Mouse (Mus musculus): ENCODE results near the gene Capg.
A peak's percentile ranks its signal among the peaks of the same experiment; 100 is the strongest.
"Not testable (repeated sequence)": the region's sequence is repeated elsewhere in the genome, so short reads cannot be mapped to it uniquely, and the experiment has no call there.

The Capg gene

DNA sequence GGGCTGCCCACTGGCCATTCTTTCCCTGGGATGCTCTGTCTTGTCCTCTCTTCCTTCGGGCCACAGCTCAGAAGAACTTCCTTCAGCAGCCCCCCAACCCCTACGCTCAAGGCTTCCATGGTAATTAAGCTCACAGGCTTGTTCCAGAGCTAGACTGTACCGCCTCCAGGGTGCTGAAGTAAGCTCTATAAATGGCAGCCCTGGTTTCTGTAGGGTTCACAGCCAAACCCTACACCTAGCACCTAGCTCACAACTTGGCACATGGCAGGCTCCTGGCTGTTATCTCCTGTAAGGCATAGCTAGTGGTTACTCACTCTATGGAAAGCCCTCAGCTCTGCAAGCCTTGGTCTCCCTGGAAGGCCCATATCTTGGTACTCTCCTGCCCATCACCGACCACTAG is 11.6 kb upstream of the Capg start:
- no peak for DNase-seq (ENCODE audit: low read depth)

DNA sequence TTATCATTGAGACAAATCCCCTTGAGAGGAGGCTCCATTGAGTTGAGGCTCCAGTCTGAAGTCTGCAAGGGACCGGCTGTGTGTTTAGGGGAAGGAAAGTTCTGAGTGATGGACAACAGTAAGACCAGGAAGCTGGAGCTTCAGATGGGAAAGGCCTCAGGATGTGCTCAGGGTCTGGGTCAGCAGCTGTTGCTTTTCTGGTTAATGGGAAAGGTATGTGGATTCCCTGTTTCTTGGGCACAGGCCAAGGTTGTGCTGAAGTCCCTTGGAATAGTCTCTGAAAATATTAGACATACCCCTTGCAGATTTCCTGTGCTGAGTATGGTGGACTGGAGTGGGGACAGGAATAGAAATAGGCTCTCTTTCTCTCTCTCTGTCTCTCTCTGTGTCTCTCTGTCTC is 10.6 kb upstream of the Capg start:
- not testable (repeated sequence) for DNase-seq (ENCODE audit: low read depth)

DNA sequence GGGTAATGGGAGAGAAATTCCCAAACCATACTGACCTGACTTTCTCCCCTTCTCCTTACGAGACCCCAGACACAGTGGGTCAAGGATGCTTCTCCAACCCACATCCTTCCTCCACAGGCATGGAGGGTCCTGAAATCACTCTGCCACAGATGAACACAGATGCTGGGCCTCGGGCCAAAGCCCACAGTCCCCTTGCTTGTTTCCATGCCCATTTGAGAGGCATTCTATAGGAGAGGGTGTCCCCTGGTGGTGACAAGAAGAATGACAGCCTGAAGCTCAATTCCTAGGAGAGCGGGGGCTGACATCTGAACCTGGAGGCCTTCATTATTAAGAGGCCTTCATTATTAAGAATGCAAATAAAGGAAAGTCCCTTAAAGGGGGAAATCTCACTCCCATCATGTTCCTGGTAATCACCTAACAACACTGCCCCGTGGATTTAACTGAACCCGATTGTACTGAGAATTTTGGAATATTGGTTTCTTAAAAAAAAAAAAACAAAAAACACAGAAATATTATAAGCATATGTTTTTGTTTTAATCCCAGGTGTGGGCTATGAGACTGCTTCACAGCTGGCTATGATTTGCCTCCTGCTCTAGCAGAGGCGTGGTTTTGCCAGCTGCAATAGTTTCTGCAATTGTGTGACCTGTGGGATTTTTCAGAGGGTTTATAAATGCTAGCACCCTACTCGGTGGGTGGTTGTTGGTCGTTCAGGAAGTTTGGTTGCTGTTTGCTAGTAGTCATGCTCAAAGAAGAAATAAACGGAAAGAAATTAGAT is 10.0 kb upstream of the Capg start:
- DNase-seq (ENCODE audit: low read depth) = peak; percentile 50

DNA sequence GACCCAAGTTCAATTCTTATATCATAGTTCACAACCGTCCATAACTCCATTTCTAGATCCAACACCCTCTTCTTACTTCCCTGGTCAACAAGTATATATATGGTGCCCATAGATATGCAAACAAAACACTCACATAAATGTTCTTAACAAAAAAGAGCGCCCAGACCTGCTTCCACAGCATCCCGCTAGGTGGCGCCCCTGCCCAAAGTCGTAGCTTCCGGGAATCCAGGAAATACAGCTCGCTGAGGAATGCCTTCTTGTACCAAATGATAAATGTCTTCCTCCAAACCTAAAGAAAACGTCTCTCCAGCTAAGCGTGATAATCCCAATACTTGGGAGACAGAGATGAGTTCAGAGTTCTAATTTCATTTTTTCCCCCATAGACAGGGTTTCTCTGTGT is 9.0 kb upstream of the Capg start:
- DNase-seq (ENCODE audit: low read depth) = peak; percentile 79

DNA sequence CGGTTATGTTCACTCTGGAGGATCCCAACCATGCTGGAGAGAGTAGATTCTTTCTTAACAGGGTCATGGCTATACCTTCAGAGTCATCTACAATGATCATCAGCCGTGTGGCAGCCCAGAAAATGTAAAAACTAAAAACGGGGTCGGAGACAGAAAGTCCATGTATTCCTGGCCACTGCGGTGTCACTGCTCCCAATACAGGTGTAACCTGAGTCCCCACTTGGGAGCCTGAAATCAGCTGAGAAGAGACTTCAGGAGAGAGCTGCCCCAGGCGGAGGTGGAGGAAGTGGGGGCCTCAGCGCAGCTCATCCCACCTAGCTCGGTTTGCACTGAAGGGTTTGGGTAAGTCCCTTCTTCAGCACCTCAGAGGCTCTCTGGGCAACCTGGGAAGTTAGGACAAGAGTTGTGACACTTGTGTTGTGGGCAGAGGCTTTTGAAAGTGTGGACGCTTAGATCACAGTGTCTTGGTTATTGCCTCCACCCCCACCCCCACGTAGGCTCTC is 6.1 kb upstream of the Capg start:
- DNase-seq (ENCODE audit: low read depth) = no peak

DNA sequence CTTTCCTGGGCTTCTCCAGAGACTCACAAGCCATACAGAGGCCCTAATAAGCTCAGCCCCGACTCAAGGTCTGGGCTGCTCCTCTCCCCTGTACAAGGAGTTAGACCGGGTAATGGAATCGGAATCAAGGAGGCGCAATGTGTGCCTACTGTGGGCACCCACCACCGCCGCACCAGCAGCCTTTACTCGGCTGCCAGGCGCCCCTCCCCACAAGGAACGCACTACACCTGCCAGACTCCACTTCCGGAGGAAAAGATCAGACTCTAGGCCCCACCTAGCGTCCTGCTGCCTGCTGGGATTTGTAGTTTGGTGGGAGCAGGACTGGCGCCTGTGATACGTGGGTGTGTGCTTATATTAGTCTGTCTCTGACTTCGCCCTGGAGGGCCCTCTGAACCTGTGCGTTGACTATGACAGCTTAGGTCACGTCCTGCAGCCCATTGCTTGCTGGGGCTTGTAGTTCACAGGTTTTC is 5.6 kb upstream of the Capg start:
- DNase-seq (ENCODE audit: low read depth) = peak; percentile 85

DNA sequence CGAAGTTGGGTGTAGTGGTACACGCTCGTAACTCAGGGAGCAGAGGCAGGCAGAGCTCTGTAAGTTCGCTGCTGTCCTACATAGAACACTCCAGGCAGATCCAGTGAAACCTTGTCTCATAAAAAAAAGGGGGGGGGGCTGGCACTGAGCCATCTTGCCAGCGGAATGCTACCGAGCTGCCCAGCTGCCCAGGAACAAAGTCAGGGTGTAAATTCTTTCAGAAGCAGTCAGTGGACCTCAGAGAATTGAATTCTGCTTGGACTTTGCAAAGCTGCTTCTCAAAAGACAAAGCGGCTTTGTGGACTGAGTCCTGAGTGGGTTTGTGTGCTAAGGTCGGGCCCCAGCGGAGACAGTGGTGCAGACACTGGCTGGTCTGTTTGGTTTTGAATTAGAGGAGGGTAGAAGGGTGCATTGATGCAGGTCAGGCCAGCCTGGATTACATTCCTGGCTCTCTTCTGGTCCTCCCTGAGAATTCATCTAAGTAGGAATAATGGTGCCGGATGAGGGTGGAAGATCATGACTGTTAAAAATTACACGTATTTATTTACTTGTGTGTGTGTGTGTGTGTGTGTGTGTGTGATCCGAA is 833 bp upstream of the Capg start:
- DNase-seq (ENCODE audit: low read depth) = no peak

DNA sequence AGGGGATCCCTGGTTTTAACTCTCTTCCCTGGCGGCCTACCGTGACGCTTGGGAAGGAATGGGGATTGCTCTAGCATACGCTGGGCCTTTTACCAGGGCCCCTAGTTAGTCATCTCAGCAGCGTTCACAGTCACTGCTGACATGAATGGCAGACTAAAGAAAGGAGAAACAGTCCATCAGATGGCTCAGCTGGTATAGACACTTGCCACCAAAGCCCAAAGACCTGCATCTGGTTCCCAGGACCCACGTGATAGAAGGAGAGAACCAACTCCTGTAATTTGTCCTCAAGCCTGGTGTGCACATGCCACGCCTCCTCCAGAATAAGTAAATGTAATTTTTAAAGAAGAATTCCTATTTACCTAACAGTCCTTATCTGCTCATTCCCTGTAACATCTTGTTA is 1.2 kb downstream of the Capg start:
- DNase-seq (ENCODE audit: low read depth) = no peak

DNA sequence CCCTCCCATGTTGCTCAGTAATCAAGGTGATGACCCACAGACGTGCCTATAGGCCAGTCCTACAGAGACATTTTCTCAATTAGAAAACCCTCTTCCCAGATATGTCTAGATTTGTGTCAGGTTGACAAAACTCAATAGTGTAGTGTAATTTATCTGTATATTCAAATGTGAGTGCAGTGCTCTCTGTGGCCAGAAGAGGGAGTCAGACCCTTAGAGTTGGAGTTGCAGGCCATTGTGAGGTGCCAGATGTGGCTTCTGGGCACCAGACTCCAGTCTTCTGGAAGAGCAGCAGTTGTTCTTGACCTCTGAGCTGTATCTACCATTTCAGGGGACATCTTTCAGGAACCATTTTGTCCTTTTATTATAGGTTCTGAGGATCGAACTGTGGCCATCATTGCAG is 2.9 kb downstream of the Capg start:
- no peak for DNase-seq (ENCODE audit: low read depth)

DNA sequence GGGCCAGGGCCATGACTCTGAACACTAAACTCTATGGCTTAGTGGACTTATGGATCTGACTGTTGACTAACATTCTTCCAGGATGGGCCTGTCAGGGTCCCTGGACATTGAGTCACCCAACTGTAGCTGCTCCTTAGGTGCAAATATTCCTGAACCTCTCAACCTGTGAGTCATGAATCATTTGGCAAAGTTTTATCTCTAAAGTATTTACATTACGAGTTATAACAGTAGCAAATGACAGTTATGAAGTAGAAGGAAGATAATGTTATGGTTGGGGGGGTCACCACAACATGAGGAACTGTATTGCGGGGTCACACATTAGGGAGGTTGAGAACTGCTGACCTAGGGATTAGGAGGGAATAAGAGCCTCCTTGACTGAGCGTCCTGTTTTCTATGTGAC is 3.7 kb downstream of the Capg start:
- DNase-seq (ENCODE audit: low read depth) = no peak

DNA sequence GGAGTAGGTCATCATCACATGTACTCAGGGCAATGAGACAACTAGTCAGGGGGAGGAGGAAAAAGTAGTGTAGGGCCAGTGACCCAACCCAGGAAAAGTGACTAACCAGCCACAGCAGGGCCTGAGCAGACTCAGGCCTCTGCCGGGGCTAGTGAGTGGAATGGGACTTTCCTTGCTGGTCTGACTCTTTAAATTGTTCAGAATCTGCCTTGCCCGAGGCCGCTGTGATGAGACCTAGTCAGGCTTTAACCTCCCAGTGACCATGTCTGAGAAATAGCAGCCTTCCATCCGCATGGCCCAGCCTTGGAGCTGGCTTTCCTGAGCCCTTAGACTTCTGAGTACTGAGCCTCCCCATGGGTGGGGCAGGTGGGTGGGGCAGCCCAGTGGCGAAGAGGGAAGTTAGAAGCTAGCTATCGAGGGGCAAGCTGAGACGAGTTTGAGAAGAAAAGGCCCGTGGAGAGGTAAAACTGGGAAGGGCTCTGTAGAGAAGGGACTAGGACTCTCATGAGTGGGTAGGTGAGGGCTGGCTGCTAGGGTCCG is 4.9 kb downstream of the Capg start:
- peak; percentile 52 for DNase-seq (ENCODE audit: low read depth)

DNA sequence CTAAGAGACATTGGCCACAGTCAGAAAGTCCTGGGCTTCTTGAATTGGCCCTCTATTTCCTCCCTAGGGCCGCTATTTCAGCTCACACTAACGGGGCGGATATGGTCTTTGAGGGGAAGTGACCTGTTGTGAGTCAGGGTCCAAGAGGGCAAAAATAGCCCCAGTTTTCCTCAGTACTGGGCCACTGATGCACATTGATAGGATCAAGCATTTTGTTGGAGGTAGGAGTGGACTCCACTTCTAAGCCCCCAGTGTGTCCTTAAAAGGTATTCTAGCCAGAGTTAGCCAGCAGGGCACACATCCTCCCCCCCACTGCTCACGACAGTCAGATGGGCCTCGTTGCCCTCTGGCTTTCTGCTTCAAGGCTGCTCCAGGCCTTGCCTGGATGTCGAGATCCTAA is 5.8 kb downstream of the Capg start:
- no peak for DNase-seq (ENCODE audit: low read depth)

DNA sequence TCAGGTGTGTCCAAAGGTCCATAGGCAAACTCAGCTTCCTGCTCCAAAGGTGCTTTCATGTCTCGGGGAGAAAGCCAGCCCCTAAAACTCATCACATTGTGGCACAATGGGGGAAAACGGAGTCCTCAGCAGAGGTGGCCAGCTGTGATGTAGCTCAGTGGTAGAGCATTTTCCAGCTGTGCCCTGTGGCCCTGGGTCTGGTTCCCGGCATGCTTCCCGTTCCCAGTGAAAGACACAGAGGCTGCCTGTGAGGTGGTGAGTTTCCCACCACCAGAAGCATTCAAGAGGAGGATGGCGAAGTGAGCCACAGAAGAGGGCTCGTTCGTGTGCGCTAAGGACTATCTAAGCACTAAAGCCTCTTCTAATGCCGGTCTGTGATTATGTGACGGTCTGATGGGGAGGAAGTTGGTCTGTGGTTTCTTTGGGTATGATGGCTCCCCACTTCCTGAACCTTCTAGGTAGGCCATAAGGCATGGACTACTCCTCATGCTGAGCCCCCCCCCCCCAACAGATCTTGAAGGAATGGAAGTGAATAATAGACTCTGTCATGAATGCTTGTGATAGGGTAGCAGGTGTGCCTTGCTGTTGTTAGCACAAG is 6.4 kb downstream of the Capg start:
- no peak for DNase-seq (ENCODE audit: low read depth)

DNA sequence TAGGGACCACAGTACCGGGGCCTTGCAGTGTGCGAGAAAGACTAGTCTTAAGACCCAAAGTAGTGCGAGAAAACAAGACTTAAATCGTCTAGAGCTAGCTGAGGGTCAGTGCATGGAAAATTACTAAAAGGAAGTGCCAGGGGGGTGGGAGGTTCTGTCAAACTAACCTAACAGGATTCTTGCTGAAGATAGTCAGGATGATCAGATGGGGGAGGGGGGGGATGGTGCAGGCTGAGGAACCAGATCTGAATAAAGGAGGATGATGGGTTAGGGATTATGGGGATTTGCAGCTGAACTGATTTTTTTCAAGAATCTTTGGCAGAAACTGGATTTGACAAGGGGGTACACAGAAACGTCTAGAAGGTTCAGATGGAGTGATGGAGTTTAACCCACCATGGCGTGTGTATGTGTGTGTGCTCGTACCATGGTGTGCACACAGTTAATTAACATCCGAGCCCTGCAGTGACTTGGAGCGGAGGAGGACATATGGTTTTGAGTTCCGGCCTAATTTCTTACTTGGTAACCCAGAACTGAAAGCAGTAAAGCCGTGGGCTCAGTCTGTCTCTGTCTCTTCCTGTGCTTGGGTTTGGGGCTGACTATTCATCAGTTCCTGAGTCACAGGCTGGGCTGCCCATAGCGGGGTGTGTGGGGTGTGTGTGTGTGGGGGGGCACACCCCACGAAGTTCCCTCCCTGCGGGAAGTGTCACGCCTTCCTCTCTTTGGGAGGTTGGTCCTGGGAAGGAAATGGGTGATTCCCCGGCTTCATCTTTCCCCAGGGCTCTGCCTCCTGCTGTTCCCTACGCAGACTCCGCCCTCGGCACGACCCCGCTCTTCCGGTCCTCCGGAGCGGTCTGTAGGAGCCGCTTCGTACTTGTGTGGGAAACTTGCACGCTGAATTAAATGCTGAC is 8.2 kb downstream of the Capg start:
- DNase-seq (ENCODE audit: low read depth) = no peak

DNA sequence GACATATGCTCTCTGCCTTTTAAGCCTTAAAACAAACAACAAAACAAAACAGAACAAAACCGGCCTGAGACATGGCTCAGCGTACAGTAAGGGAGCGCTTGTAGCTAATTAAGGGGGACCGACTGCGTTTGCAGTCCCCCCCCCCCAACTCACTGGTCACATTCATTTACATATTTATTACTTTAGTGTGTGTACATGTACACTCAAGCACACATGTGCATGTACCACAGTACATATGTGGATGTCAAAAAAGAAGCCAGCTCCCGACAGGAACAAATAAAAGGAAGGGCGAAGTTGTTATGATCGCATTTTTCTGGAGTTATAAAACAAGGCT is 8.9 kb downstream of the Capg start:
- DNase-seq (ENCODE audit: low read depth) = no peak

DNA sequence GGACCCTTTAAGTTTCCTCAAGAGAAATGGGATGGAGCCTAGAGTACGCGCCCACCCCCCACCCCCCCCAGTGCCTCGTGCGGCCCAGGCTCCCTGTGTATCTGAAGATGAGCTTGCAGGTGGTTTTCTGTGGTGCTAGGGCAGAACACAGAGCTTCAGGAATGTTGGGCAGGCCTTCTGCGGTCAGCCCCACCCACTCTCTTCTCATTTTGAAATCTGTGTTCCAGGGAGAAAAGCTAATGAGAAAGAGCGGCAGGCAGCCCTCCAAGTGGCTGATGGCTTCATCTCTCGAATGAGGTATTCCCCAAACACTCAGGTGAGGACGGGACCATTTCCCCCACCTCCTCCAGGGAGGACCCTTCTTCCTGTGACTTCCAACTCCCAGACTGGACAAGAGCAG is 16.6 kb downstream of the Capg start:
- DNase-seq (ENCODE audit: low read depth) = no peak

DNA sequence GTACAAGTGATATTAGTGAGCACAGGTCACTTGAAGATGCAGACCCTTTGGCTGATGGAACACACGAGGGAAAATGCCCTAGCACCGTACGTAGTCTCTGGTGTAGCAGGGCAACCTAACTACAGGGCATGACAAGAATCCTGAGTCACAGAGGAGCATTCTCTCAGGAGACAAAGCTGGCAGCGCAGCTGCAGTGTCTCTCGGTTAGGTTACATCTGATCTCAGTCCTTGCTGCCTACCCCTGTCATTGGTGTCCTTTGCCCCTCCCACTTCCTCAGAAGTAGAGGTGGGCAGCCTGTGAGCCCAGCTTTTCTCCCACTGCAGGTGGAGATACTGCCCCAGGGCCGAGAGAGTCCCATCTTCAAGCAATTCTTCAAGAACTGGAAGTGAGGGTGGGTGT is 18.3 kb downstream of the Capg start:
- no peak for DNase-seq (ENCODE audit: low read depth)

DNA sequence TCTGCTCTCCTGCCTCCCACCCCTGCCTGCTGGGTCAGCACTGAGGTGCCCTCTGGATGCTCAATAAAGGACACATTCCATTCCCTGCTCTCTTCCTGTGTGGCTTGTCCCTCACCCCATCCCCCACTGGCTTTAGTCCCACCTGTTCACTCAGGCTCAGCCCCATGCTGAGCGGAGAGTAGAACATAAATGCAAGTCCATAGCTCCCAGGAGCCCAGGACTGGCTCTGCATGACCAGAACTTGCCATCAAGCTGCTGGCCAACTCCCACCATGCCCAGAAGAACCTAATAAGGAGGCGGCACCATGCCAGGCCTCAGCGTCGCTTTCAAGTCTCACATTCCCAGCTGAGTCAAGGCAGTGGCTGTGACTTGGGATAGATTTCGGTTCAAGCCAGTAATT is 18.7 kb downstream of the Capg start:
- DNase-seq (ENCODE audit: low read depth) = no peak

DNA sequence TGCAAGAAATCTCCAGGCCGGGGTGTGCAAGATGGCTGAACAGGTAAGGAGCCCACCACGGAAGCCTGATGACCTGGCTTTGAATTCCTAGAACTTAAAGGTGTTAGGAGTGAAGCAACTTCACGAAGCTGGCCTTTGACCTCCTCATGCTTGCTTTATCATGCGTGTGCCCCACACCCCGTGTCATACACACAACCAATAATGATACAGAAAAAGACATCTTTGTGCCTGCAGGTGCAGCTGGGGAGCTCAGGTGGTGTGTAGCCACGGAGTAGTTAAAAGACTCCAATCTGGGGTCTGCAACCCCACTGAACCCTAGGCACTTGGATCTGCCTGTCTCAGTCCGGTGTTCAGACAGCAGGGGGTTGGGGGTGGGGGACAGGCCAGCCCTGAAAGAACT is 21.3 kb downstream of the Capg start:
- DNase-seq (ENCODE audit: low read depth) = no peak

DNA sequence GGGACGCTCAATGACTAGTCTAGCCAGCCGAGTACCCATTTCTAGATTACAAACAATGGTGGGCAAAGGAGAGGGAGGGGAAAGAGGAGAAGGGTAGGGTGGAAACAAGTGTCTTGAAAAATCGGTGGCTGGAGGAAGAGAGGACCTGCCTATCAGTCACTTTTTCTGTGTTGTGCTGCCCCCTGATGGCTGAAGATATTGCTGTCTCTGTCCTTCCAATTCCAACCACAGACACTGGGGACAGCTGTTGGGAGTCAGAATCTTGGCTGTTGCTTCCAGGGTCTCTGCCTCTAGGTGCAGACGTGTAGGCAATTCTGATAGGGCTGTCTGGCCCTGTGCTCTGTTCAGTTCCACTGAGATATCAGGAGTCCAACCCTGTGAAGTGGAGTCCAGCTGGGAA is 21.9 kb downstream of the Capg start:
- DNase-seq (ENCODE audit: low read depth) = peak; percentile 78

DNA sequence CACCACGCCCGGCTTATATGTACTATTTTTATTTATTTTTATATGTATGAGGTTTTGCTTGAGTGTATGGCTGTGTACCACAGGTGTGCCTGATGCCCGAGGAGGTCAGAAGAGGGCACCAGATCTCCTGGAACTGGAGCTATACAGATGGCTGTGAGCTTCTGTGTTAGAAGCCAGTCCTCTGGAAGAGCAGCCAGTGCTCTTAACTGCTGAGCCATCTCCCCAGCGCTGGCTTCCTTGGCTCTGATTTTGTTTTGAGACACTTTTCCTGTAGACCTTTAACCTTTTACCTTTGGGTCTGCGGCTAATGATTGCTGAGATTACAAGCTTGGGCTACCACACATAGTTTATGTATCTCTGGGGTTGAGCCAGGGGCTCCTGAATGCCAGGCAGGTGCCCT is 23.3 kb downstream of the Capg start:
- DNase-seq (ENCODE audit: low read depth) = no peak

DNA sequence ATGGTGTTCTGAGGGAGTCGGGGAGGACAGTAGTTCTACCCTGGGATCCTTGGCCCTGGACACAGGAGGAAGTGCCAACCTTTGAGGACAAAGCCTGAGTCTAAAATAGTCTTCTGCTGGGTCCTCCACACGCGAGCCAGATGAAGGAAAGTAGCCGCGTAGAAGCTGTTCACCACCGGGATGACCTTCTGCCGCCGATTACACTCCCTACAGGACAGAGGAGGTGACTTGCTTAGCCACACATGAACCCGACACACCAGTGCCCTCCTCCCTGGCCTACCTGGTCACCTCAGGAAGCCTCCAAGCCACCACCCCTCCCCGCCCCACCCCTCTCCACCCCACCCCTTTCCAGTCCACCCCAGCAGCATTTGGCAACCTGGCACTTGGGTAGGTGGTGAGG is 24.5 kb downstream of the Capg start:
- DNase-seq (ENCODE audit: low read depth) = no peak

Data from c-Kit-positive CD71-positive TER-119-negative erythroid progenitor cells, embryonic 14.5 days (primary cell).